Mouse (Mus musculus): Measurements from ENCODE around the gene Apol8. TPM values are rescaled to one million over a fixed set of nuclear protein-coding genes. Genes with fewer than 3 reads are reported as not detected.
"Not testable (repeated sequence)": the region's sequence is repeated elsewhere in the genome, so short reads cannot be mapped to it uniquely, and the experiment has no call there.

Gene Apol8
- polyA plus RNA-seq, 1 experiment from 2014 or later: 0.49 TPM

- ATAC-seq (ENCODE audit: low FRiP score): no peak
- Histone ChIP-seq H3K27me3 (replicated peaks) (no peaks in the 10 kb centered on the region), H3K4me3 (replicated peaks) (no peak overlapping the region), H3K4me2 (no peak overlapping the region), H3K9me3 (replicated peaks) (no peaks in the 10 kb centered on the region), H3K27ac (replicated peaks) (no peak overlapping the region), H3K36me3 (no peaks in the 10 kb centered on the region), H3K4me1 (no peaks in the 10 kb centered on the region), H3K9ac (replicated peaks) (no peak overlapping the region)
These were observed 11.7 kb downstream of the Apol8 start for GRCm38 (mm10) chr15:77745081-77745480.

- H3K4me2 ChIP-seq: no peak overlapping the region
- H3K36me3 ChIP-seq: no peaks in the 10 kb centered on the region
- no peak overlapping the region for H3K4me3 ChIP-seq (replicated peaks)
- ATAC-seq (ENCODE audit: low FRiP score): no peak
- H3K9ac ChIP-seq (replicated peaks): no peak overlapping the region
- no peaks in the 10 kb centered on the region for H3K4me1 ChIP-seq
- H3K9me3 ChIP-seq (replicated peaks): no peaks in the 10 kb centered on the region
- no peak overlapping the region for H3K27ac ChIP-seq (replicated peaks)
- no peaks in the 10 kb centered on the region for H3K27me3 ChIP-seq (replicated peaks)
- WGBS: 23% methylated on average over 5 of the region's 5 CpGs
These were observed 12.2 kb downstream of the Apol8 start for GRCm38 (mm10) chr15:77744632-77745031.

GRCm38 (mm10) chr15:77741556-77741955 lies 15.2 kb downstream of the Apol8 start:
- H3K9me3 ChIP-seq (replicated peaks); H3K27me3 ChIP-seq (replicated peaks); H3K4me2 ChIP-seq; H3K4me1 ChIP-seq; H3K36me3 ChIP-seq; H3K27ac ChIP-seq (replicated peaks); H3K9ac ChIP-seq (replicated peaks); H3K4me3 ChIP-seq (replicated peaks); ATAC-seq (ENCODE audit: low FRiP score): not testable (repeated sequence)
- WGBS: 89% methylated on average over 6 of the region's 6 CpGs

GRCm38 (mm10) chr15:77740511-77741297 lies 16.1 kb downstream of the Apol8 start:
- 80% methylated on average over 9 of the region's 9 CpGs for WGBS
- Histone ChIP-seq H3K4me3 (replicated peaks) (no peak overlapping the region), H3K4me1 (no peaks in the 10 kb centered on the region), H3K36me3 (no peaks in the 10 kb centered on the region), H3K9ac (replicated peaks) (no peak overlapping the region), H3K4me2 (no peak overlapping the region), H3K27me3 (replicated peaks) (no peaks in the 10 kb centered on the region), H3K9me3 (replicated peaks) (no peaks in the 10 kb centered on the region), H3K27ac (replicated peaks) (no peak overlapping the region)
- no peak for ATAC-seq (ENCODE audit: low FRiP score)

GRCm38 (mm10) chr15:77733903-77734302 lies 22.9 kb downstream of the Apol8 start:
- not testable (repeated sequence) for H3K27ac ChIP-seq (replicated peaks); H3K36me3 ChIP-seq; H3K9me3 ChIP-seq (replicated peaks); H3K9ac ChIP-seq (replicated peaks); H3K4me1 ChIP-seq; H3K4me2 ChIP-seq; H3K27me3 ChIP-seq (replicated peaks); H3K4me3 ChIP-seq (replicated peaks); ATAC-seq (ENCODE audit: low FRiP score)
- 67% methylated on average over 4 of the region's 4 CpGs for WGBS

GRCm38 (mm10) chr15:77733380-77733779 lies 23.4 kb downstream of the Apol8 start:
- WGBS: 71% methylated on average over 8 of the region's 8 CpGs
- not testable (repeated sequence) for H3K4me1 ChIP-seq; H3K27ac ChIP-seq (replicated peaks); H3K4me2 ChIP-seq; H3K4me3 ChIP-seq (replicated peaks); ATAC-seq (ENCODE audit: low FRiP score); H3K9ac ChIP-seq (replicated peaks); H3K27me3 ChIP-seq (replicated peaks); H3K9me3 ChIP-seq (replicated peaks); H3K36me3 ChIP-seq

- not testable (repeated sequence) for H3K27ac ChIP-seq (replicated peaks); H3K4me2 ChIP-seq; H3K4me1 ChIP-seq; ATAC-seq (ENCODE audit: low FRiP score); H3K27me3 ChIP-seq (replicated peaks); H3K9me3 ChIP-seq (replicated peaks); H3K4me3 ChIP-seq (replicated peaks); H3K36me3 ChIP-seq; H3K9ac ChIP-seq (replicated peaks)
- 73% methylated on average over 10 of the region's 10 CpGs for WGBS
These were observed 24.0 kb downstream of the Apol8 start for GRCm38 (mm10) chr15:77732851-77733250.

- H3K27me3 ChIP-seq (replicated peaks): no peaks in the 10 kb centered on the region
- no peak overlapping the region for H3K4me2 ChIP-seq
- H3K4me1 ChIP-seq: no peaks in the 10 kb centered on the region
- no peak overlapping the region for H3K9ac ChIP-seq (replicated peaks)
- no peak overlapping the region for H3K4me3 ChIP-seq (replicated peaks)
- WGBS: 82% methylated on average over 5 of the region's 5 CpGs
- no peak overlapping the region for H3K27ac ChIP-seq (replicated peaks)
- no peaks in the 10 kb centered on the region for H3K9me3 ChIP-seq (replicated peaks)
- H3K36me3 ChIP-seq: no peaks in the 10 kb centered on the region
- ATAC-seq (ENCODE audit: low FRiP score): no peak
These were observed 25.2 kb downstream of the Apol8 start for GRCm38 (mm10) chr15:77731605-77732004.

- not testable (repeated sequence) for ATAC-seq (ENCODE audit: low FRiP score); H3K4me3 ChIP-seq (replicated peaks); H3K27ac ChIP-seq (replicated peaks)
These were observed 28.1 kb downstream of the Apol8 start, which contains the start of gene Apol9b for GRCm38 (mm10) chr15:77728739-77729138. Apol9b (plus strand) TSS chr15:77729039.

GRCm38 (mm10) chr15:77727745-77728144 lies 29.1 kb downstream of the Apol8 start:
- not testable (repeated sequence) for H3K9ac ChIP-seq (replicated peaks); H3K4me3 ChIP-seq (replicated peaks); H3K27me3 ChIP-seq (replicated peaks); H3K36me3 ChIP-seq; H3K4me1 ChIP-seq; H3K4me2 ChIP-seq; ATAC-seq (ENCODE audit: low FRiP score); H3K27ac ChIP-seq (replicated peaks); H3K9me3 ChIP-seq (replicated peaks)
- WGBS: 87% methylated on average over 3 of the region's 3 CpGs

More at GRCm38 (mm10) chr15:77728739-77729138, 28.1 kb downstream of the Apol8 start, which contains the start of gene Apol9b:
- WGBS: 100% methylated on average over 1 of the region's 4 CpGs
- H3K4me1 ChIP-seq; H3K9me3 ChIP-seq (replicated peaks); H3K4me2 ChIP-seq; H3K36me3 ChIP-seq; H3K9ac ChIP-seq (replicated peaks); H3K27me3 ChIP-seq (replicated peaks): not testable (repeated sequence)

- H3K9ac ChIP-seq (replicated peaks); H3K27me3 ChIP-seq (replicated peaks); H3K27ac ChIP-seq (replicated peaks); H3K4me3 ChIP-seq (replicated peaks); H3K9me3 ChIP-seq (replicated peaks); ATAC-seq (ENCODE audit: low FRiP score); H3K4me2 ChIP-seq; H3K36me3 ChIP-seq; H3K4me1 ChIP-seq: not testable (repeated sequence)
- WGBS: 0% methylated on average over 3 of the region's 3 CpGs
These were observed 29.7 kb downstream of the Apol8 start for GRCm38 (mm10) chr15:77727139-77727538.

GRCm38 (mm10) chr15:77725393-77726020 lies 31.3 kb downstream of the Apol8 start:
- 84% methylated on average over 6 of the region's 6 CpGs for WGBS
- H3K9me3 ChIP-seq (replicated peaks); H3K4me3 ChIP-seq (replicated peaks); ATAC-seq (ENCODE audit: low FRiP score); H3K9ac ChIP-seq (replicated peaks); H3K4me1 ChIP-seq; H3K36me3 ChIP-seq; H3K27me3 ChIP-seq (replicated peaks); H3K4me2 ChIP-seq; H3K27ac ChIP-seq (replicated peaks): not testable (repeated sequence)

All from neural tube, embryonic 15.5 days (tissue).